Mouse (Mus musculus): Measurements from ENCODE around the gene Ccdc71l.

The Ccdc71l gene

DNA sequence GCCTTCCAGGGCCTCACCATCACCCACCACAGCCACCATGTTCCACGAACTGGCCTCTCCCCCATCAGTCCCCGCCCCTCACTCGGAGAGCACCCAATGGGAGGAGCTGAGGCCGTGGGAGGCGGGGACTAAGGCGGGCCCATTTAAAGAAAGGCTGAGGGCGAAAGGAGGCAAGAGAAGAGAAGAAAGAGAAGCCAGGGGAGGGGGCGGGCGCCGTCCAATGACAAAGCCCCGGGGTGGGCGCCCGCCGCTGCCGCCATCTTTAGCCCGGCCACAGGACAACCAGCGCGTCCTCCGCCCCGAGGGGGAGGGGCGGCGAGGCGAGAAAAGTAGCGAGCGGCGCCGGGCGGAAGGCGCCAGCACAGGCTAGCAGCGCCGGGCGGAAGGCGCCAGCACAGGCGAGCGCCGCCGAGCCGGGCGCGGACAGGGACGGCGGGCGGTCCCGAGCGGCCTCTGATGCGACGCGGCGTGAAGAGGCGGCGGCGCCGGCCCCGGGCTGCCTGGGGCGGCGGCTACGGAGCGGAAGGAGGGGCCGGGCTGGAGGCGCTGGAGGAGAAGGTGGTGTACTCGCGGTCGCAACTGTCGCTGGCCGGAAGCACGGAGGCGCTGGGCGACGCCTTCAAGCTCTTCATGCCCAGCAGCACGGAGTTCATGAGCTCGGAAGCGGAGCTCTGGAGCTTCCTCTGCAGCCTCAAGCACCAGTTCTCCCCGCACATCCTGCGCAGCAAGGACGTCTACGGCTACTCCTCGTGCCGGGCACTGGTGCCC is at the start of gene Ccdc71l:
TSS of gene Ccdc71l (plus strand) at position 177 of the 768 bp plus-strand sequence.
- peak; percentile 81 to 82 for DNase-seq (ENCODE audit: low spot score in 2 of 2)

DNA sequence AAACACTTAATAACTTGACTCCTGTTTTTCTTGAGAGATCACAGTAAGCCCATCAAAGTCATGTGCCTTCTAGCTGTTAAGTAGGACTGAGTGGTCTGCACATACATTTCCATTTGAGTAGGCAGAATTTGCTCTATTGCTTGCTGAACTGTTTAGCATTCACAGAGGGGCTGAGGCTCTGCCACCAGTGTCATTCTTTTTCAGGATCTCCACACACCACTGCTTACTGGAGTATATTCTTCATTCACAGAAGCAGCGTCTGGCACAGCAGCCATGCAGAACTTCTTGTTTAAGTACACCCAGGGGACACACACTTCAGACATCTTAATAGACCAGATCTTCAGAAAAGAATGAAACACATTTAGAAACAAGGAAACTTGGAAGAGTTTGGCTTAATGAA is 39.4 kb upstream of the Ccdc71l start:
- no peak for DNase-seq (ENCODE audit: low spot score in 2 of 2)

DNA sequence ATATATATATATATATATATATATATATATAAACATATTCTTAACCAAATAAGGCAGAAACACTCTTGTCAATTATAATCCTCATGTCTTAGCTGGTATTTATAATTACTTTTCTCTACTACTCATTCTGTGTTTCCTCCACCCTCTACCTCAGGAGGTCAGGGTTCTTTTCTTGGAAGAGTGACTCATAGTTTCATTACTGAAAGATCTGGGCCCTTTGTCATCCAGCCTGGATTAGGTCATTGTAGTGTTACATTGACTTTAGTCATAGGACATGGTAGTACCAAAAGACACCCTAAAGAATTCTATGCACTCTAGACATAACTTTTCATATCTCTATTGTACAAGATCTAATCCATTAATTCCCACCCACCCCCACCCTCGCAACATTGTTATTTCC is 35.0 kb upstream of the Ccdc71l start:
- no peak for DNase-seq (ENCODE audit: low spot score in 2 of 2)

DNA sequence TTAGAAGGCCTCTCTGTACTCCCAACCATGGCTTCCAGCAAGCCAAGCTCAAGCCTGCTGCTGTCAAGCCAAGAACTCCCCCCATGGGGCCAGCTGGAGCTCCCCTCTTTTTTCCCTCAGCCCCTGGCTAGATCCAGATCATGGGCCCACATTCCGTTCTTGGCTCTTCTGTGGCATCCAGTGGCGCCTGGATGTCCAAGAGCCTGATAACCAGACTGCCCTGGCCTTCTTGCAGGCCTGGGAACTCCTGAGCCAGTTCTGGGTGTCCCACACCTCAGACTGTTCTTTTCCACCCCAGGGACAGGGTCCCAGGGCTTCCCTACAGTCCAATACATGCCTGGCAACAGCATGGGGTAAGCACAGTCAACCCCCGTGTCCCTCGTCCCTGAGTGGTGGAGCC is 32.4 kb upstream of the Ccdc71l start:
- no peak for DNase-seq (ENCODE audit: low spot score in 2 of 2)

GRCm38 (mm10) chr12:32348493-32348892 is 30.0 kb upstream of the Ccdc71l start:
- DNase-seq (ENCODE audit: low spot score in 2 of 2), result no peak

GRCm38 (mm10) chr12:32351874-32352273 is 26.6 kb upstream of the Ccdc71l start:
- no peak for DNase-seq (ENCODE audit: low spot score in 2 of 2)

- peak; percentile 78 to 86 for DNase-seq (ENCODE audit: low spot score in 2 of 2)
Measured at GRCm38 (mm10) chr12:32379296-32379725, 807 bp downstream of the Ccdc71l start.

DNA sequence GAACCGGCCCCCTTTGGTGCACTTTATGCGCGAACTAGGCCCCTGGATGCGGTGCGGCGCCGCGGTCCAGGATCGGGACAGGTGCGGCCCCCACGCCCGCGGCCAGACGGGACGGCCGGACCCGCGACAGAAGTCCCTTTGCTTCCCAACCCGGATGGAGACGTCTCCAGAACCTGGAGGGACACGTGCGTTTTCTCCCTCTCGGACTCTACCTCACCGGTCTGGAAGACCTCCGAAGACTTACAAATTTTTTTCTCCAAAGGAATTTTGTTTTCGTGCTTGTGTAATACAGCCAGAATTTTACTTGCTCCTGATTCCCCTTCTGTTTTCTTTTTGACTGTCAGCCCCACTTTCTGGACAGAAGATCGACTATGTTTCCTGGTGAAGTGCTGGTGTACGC is 1.2 kb downstream of the Ccdc71l start:
- no peak for DNase-seq (ENCODE audit: low spot score in 2 of 2)

DNA sequence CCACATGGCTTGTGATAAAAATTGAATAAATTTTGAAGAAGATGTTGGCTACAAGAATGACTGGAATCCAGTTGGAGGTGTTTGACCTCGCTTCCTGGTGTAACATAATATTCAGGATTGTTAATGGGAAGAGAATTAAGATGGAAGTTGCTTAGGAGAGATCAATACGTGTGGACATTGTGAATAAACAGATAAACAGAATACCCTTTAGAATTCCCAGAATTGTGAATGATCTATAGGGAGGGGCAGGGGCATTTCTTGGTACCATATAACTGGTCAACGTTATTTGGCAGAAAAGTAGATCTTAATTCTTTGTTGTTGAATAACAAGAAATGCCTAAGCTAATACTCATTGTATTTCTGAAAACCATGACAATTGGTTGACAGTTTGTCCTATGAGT is 2.0 kb downstream of the Ccdc71l start:
- no peak for DNase-seq (ENCODE audit: low spot score in 2 of 2)

DNA sequence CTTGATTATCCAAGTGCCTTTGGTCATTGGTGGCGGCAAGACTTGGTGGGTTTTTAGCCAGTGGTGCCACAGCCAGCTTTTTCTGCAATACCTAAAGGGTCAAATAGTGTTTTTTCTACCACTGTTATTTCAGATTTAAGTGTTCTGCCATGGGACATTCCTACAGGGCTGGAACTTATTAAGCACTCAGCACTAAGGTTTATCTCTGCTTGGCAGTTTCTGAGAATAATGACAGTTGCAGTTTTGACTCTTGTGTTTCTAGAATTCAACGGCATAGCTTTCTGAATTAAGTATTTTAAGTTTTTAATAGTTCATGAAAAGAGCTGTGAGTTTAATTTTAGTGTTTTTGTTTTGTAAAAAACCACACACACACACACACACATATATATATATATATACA is 2.5 kb downstream of the Ccdc71l start:
- DNase-seq (ENCODE audit: low spot score in 2 of 2), result no peak

DNA sequence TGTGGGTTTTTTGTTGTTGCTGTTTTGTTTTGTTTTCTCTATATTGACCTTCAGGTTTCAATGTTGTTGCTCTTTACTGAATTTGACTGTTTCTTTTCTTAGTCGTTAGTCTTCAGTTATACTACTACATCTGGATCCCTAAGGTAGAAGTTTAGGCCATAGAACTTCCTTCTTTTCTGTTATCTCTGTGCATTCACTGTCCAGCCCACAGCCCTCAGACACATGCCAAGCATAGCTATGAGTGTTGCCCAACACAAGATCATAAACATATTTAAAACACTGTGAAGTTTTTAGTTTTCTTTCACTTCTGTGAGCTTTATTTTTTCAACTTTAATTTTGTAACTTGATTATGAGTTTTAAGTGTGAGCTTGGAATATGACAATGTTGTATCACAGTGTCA is 41.0 kb downstream of the Ccdc71l start:
- no peak for DNase-seq (ENCODE audit: low spot score in 2 of 2)

DNA sequence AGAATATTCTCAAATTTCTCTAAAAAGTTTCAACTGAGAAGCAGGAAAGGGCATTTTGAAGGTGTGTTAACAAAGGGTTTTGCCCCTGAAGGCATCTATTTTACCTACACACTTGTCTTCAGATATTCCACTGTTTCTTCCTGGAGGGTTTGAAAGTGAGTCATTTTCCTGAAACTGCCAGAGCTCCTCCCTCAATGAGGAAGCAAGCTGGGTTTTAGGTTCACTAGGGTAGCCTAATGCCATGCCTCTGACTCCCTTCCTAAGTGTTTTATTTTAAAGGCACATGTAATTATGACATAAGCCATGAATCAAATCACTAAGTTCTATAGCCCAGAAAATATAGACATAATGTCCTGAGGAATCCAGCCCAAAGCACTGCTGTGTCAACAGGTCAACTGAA is 49.3 kb downstream of the Ccdc71l start:
- no peak for DNase-seq (ENCODE audit: low spot score in 2 of 2)

GRCm38 (mm10) chr12:32431004-32431403 is 52.5 kb downstream of the Ccdc71l start:
- no peak for DNase-seq (ENCODE audit: low spot score in 2 of 2)

Measured in frontal cortex, postnatal 10 days (tissue).